Mouse (Mus musculus): ENCODE data around the gene Bcl6b. TPM values are rescaled to one million over a fixed set of nuclear protein-coding genes. Genes with fewer than 3 reads are reported as not detected.
A peak's percentile ranks its signal among the peaks of the same experiment; 100 is the strongest.

Gene Bcl6b
- total RNA-seq (2022) = 10 to 100 TPM in 3 of 4 experiments, 1 to 10 TPM in 1; 5.9 to 22.0 (median 17.3) TPM

DNA sequence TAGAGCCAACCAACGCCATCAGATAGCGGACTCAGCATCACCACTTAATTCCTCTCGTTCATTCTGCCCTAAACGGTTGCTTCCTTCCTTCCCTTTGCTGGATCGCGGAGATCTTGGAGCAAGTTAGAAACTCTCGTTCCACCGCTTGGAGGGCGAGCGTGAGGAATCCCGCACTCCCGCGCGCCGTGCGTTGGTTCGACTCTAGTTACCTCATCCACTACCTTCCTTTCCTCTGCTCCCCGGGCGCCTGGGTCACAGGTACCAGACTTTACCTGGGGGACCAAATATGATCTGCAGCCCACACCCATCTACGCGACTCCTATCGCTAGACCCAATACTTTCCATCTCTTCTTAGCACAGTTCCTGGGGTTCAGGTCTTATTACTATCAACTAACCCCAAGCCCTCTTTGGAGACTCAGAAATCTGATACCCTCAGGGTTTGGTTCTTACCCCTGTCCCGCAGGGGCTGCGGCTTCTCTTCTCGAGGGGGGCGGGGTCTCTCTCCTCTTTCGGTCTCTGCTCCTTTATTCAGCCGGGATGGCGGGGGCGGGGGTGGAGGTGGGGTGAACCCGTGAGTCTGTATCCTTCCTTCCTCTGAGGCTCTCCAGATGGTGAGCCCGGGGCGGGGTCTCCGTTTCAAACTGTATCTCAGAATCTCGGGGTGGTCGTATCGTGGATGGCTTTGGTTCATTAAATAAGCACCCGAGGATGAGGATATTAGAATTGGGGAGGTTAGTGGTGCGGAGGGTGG lies at the start of gene Bcl6b:
Gene Bcl6b (minus strand): TSS at position 539 of the 751 bp plus-strand sequence.
- peak; percentile 65 for DNase-seq (ENCODE audit: low spot score)

DNA sequence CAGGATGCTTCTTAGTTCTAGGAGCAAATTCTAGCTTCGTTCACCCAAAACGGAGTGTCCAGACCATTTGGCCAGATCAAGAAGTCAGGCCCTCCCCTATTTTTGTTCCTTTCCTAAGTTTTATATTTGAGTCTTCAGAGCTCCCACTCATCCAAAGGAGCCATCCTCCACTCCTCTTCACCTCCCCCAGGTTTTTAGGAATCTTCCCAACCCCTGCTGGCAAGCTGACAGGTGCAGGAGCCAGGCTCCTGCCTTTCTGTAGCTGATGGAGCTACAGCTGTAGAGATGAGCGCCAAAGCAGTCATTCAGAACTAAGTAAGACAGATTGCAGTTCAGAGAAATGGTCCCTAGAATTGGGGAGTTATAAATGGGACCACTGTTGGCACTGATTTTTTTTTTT lies 49.4 kb upstream of the Bcl6b start:
- no peak for DNase-seq (ENCODE audit: low spot score)

DNA sequence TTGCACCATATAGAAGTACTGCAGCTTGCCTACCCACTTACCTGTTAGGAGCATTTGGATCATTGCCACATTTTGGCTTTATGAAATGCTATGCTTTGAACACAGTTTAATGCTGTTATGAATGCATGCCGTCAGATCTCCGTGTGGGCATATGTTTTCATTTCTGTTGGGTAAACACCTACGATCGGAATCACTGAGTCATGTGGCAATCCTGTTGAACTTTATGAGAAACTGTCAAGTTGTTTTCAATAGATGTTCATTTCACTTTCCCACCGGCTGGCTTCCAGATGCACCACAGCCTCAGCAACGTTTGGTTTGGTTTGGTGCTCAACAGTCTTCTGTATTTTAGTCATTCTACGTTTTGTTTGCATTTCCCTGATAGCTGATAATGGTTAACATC lies 42.0 kb upstream of the Bcl6b start:
- no peak for DNase-seq (ENCODE audit: low spot score)

DNA sequence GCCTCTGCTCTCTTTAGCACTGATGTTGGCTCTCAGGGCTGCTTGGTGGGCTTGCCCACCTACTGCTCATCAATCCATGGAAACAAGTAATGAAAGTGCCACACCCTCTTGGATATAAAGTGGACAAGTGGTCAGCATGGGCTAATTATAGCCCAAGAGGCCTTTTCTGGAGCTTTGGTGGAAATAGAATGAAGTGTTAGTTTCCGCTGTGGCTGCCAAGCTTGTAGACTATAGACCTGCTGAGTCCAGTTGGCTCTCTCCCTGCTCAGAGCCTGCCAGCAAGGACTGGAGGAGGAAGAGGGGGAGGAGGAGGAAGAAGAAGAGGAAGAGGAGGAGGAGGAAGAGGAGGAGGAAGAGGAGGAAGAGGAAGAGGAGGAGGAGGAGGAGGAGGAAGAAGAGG lies 36.8 kb upstream of the Bcl6b start:
- DNase-seq (ENCODE audit: low spot score) = peak; percentile 60

GRCm38 (mm10) chr11:70265819-70266218 lies 36.2 kb upstream of the Bcl6b start:
- no peak for DNase-seq (ENCODE audit: low spot score)

- DNase-seq (ENCODE audit: low spot score) = no peak
Measured at GRCm38 (mm10) chr11:70265252-70265651, 35.7 kb upstream of the Bcl6b start.

DNA sequence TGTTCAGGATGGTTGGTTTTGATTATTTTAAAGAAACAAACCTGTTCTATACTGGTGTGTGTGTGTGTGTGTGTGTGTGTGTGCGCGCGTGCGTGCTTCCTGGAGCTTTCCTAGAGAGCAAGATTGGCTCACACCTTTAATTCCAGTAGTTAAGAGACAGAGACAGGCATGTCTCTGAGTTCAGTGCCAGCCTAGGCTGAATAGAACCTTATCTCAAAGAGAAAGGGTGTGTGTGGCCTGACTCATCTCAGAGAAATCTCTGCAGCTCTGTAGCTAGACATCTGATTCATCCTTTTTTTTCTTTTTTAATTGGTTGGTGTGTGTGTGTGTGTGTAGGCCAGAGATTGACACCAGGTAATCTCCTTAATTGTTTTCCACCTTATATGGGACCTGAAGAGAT lies 29.4 kb upstream of the Bcl6b start:
- no peak for DNase-seq (ENCODE audit: low spot score)

DNA sequence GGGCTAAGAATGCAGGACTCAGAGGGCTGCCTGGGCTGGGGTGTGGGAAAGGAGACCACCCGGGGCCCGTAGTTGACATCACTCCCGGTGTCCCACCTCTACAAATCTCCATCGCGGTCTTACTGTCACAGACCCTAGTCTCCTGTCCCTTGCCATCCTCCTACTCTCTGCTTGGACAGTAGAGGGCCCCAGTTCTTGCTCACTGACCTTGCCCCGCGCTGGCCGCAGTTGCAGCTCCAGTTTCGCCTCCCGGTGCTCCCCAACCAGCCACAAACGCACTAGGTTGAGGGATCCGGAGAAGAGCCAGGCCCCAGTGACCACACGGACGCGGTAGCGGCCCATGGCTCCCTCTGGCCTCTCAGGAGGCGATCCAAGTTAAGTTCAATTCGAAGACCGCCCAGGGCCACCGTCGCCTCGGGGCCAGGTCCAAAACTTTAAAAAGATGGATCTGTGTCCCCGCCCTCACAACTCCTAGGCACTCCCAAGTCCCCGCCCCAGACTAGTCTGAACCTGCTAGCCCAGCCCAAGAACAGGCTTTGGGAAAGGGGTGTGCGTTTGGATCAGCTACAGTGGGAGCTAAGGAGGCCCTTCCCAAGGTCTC lies 25.4 kb upstream of the Bcl6b start, which contains the start of gene Alox12:
Gene Alox12 (minus strand): TSS at position 423 of the 601 bp plus-strand sequence.
- peak; percentile 54 for DNase-seq (ENCODE audit: low spot score)

GRCm38 (mm10) chr11:70254337-70254736 lies 24.7 kb upstream of the Bcl6b start:
- DNase-seq (ENCODE audit: low spot score) = no peak

DNA sequence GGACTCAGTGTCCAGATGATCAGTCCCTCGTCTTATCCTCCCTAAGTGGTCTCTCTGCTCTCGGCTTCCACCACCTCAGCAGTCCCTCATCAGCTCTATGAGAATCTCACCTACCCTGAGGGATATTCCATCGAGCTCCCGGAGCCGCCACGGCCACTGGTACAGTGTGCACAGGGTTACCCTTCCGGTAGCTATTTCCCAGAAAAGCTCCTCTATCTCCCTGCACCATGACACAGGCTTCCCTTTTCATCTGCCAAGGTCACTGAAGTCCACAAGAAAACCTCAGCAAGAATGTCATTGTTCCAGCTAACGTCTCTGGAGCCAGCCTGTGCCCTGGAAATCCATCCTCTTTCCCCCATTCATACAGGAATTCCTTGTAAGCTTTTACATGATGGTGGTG lies 22.3 kb upstream of the Bcl6b start:
- DNase-seq (ENCODE audit: low spot score) = no peak

DNA sequence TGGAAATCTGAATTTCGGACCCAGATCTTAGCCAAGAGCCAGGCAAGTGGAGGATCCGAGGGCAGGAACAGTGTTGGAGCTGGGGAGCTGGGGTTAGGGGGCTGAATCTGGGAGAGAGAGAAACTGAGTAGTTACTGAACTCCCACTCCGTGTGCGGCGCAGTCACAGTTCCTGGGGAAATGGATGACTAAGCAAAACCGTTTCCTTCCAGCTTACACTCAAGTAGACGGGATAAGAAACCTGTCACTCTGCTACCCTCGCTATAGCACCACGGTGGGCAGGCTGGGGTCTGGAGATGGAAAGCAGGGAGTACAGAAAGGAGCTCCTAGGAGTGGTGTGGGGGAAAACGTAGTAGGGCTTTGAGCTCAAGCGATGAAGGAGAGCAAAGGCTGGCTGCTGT lies 20.6 kb upstream of the Bcl6b start:
- no peak for DNase-seq (ENCODE audit: low spot score)

DNA sequence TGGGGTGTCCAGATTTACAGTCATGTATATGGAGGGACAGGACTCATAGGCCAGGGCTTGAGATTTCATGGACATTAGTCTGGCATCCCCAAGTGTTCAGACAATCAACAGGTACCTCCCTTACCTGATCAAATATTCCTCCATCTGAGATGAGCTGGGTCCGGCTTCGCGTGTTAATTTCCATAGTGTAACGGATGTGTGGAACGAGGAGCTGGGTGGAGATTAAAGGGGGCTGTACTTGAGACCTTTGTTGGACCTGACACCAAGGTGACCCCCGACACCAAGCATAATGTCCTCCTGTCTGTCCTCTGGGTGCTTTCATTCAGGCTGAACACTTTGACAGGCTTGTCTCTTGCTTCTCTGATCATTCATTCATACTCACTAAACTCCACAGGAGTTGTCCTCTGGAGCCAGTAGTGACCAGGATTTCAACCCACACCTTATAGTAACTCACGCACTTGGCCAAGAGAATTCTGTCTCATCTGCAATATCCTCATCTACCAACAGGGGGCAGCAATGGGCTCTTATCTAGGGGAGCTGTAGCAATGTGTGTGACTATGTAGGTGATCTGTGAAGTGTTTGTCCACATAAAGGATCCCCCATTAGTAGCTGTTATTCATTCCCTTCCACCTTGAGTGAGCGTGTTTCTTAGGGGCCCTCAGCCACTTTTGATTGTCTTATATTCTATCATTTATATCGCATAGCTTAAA lies 17.7 kb upstream of the Bcl6b start:
- peak; percentile 77 for DNase-seq (ENCODE audit: low spot score)

- DNase-seq (ENCODE audit: low spot score) = no peak
Measured at GRCm38 (mm10) chr11:70242591-70242990, 13.0 kb upstream of the Bcl6b start.

- peak; percentile 89 for DNase-seq (ENCODE audit: low spot score)
Measured at GRCm38 (mm10) chr11:70239541-70240279, 10.1 kb upstream of the Bcl6b start, which contains the start of the genes Gm21988 and Rnasek. Gene Gm21988, minus strand, starts transcription at chr11:70239830. Gene Rnasek, minus strand, starts transcription at chr11:70239842.

DNA sequence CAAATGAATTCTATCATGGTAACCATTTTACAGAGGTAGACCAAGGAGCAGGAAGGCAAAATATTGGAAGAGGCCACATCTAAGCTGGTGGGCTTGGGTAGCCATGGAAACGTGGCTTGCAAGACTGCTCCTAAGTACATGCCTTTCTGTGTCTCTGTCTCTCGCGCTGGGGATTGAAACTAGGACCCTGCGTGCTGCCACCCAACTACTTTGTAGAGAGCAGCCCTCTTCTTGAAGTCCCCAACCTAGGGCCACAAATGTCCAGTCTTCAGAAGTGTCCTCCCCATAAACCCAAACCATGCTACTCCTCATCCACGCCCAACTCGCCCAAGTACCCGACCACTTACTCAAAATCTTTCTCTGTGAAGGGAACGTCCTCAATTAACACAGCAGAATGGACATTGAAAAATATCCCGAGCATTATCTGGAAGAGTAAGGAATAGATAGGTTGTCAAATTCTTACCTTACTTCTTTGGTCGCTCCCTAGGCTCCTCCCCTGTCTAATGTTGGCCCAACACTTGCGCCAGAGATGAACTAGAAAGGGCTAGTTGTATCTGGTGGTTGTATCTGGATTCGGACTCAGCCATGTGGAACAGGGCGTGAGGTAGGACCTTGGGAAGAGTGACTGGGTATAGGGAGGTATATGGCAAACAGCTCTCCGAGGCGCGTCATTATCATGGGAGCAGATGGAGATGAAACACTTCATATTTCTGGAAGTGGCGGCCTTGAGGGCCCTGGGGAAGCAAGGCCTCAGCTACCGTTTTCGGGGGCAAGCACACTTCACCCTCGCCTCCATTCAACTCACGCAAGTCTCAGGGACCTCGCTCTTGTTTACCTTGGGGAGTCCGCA lies 9.2 kb upstream of the Bcl6b start:
- DNase-seq (ENCODE audit: low spot score) = no peak

- DNase-seq (ENCODE audit: low spot score) = peak; percentile 97
Measured at GRCm38 (mm10) chr11:70237457-70238167, 8.0 kb upstream of the Bcl6b start, which contains the start of gene 0610010K14Rik. Gene 0610010K14Rik, minus strand, starts transcription at chr11:70237914.

- DNase-seq (ENCODE audit: low spot score) = no peak
Measured at GRCm38 (mm10) chr11:70236717-70237116, 7.1 kb upstream of the Bcl6b start.

- no peak for DNase-seq (ENCODE audit: low spot score)
Measured at GRCm38 (mm10) chr11:70235254-70235900, 5.8 kb upstream of the Bcl6b start.

DNA sequence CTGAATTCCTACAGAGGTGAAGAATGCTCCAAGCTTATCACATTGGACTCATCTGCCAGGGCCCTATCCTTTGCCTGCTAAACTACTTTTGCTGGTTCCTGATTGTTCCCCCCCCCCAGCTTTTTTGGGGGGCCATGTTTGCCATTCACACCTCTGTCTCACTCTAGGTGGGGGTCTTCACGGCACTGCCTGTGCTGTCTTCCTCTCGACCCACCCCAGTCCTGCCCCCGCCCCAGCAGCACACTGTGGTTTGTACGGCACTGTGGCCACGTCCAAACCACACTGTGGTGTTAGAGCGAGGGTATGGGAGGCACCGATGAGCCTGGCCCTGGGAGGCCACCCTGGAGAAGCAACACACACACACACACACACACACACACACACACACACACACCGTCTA lies 4.9 kb upstream of the Bcl6b start:
- no peak for DNase-seq (ENCODE audit: low spot score)

- no peak for DNase-seq (ENCODE audit: low spot score)
Measured at GRCm38 (mm10) chr11:70234037-70234436, 4.4 kb upstream of the Bcl6b start.
